Mouse (Mus musculus) hindbrain, postnatal 0 days (tissue): ENCODE results near the gene Aox2. TPM values are rescaled to one million over a fixed set of nuclear protein-coding genes. Genes with fewer than 3 reads are reported as not detected.

Experiments
- ATAC-seq: fragments of 200-750 bp; cut with Nextera tagmentation; 2 replicates; pipeline ENCODE4 v1.8.0; 2017; ENCODE audit warnings: mild to moderate bottlenecking, moderate TSS enrichment, moderate library complexity
- DNase-seq: peaks from one replicate; pipeline ENCODE4 v3.0.0-alpha.2; 2015; ENCODE audit warnings: low spot score
- H3K27ac ChIP-seq: fragments of 300-500 bp; sonication (generic); 2 replicates; pipeline ENCODE4 v1.5.1; 2014; ENCODE audit warnings: mild to moderate bottlenecking
- H3K27me3 ChIP-seq: fragments of 300-500 bp; sonication (generic); 2 replicates; pipeline ENCODE4 v1.6.1; 2014; ENCODE audit warnings: low read length, mixed read lengths; ENCODE audit not compliant: insufficient read depth
- H3K36me3 ChIP-seq: fragments of 300-500 bp; sonication (generic); 2 replicates; pipeline ENCODE4 v1.6.1; 2014; ENCODE audit warnings: low read length, mixed read lengths; ENCODE audit not compliant: insufficient read depth
- H3K4me1 ChIP-seq: fragments of 300-500 bp; sonication (generic); 2 replicates; pipeline ENCODE4 v1.6.1; 2014; ENCODE audit warnings: antibody characterized with exemption, low read length, mixed read lengths; ENCODE audit not compliant: insufficient read depth
- H3K4me2 ChIP-seq: fragments of 300-500 bp; sonication (generic); 2 replicates; pipeline ENCODE4 v1.6.1; 2014; ENCODE audit warnings: low read depth, mild to moderate bottlenecking, low read length, moderate library complexity, mixed read lengths
- H3K4me3 ChIP-seq: fragments of 300-500 bp; sonication (generic); 2 replicates; pipeline ENCODE4 v1.5.1; 2014; ENCODE audit warnings: low read length
- H3K9ac ChIP-seq: fragments of 300-500 bp; sonication (generic); replicated peaks from 2 replicates; pipeline ENCODE4 v1.6.1; 2014; ENCODE audit warnings: mild to moderate bottlenecking, low read length, moderate library complexity, mixed read lengths
- H3K9me3 ChIP-seq: fragments of 300-500 bp; sonication (generic); 2 replicates; pipeline ENCODE4 v1.6.1; 2016; ENCODE audit warnings: low read length, mixed read lengths
- CTCF ChIP-seq: IDR thresholded peaks from 2 replicates; pipeline ENCODE4 v1.5.1; 2016; ENCODE audit warnings: antibody characterized with exemption, control low read depth, low read depth
- WGBS: fragments of 180-500 bp; shearing (Covaris S2); extraction: QIAGEN DNeasy Blood & Tissue Kit; methylation state at CpG from one replicate; pipeline ENCODE4 v1.1.7; 2014; 5-methylcytosine and 5-hydroxymethylcytosine counted together
- polyA plus RNA-seq: library from polyadenylated mRNA; unstranded; fragments of >200 nt; fragmentation: Nextera tagmentation; extraction: Ambion mirVana; gene quantifications from 2 replicates; pipeline ENCODE4 v1.2.1, GENCODE M21; 2015
- total RNA-seq: library from RNA; depleted of rRNA; stranded (reverse); fragments of >200 nt; gene quantifications from 2 replicates; pipeline ENCODE4 v1.2.3, GENCODE M21; 2014

The Aox2 gene
- total and polyA plus RNA-seq, 2 experiments from 2014 or later = 0.03 TPM; not detected in 1

- Histone ChIP-seq H3K27ac (no peak overlapping the region), H3K36me3 (no peaks in the 10 kb centered on the region), H3K9ac (no peak overlapping the region), H3K4me3 (no peak overlapping the region), H3K9me3 (no peaks in the 10 kb centered on the region), H3K4me1 (no peaks in the 10 kb centered on the region), H3K4me2 (no peak overlapping the region), H3K27me3 (no peaks in the 10 kb centered on the region)
- no peak for ATAC-seq
- 84% methylated on average over 4 of the region's 4 CpGs for WGBS
- TF ChIP-seq CTCF = no peak
- no peak for DNase-seq
These were observed 65.7 kb downstream of the Aox2 start for GRCm38 (mm10) chr1:58343861-58344260.

DNA sequence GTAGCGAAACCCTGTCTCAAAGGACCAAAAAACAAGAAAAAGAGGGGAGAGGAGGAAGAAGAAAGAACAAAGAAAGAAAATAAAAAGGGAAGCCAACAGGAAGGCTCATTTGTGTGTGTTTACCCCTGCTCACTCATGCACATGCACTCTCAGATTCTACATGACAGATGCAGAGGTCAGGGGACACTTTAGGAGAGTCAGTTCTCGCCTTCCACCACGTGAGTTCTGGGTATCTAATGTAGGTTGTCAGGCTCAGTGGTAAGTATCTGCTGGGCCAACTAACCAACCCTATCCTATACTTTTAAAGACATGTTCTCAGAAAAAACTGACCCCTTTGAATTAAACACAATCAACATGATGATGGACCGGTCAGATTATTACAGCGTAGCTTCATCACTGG lies 66.4 kb downstream of the Aox2 start:
- no peaks in the 10 kb centered on the region for H3K9me3 ChIP-seq
- 75% methylated on average over 5 of the region's 5 CpGs for WGBS
- H3K4me3 ChIP-seq = no peak overlapping the region
- H3K27ac ChIP-seq = no peak overlapping the region
- DNase-seq (no peak), ATAC-seq (no peak)
- TF ChIP-seq CTCF = no peak
- H3K27me3 ChIP-seq = no peaks in the 10 kb centered on the region
- H3K36me3 ChIP-seq = no peaks in the 10 kb centered on the region
- H3K9ac ChIP-seq = no peak overlapping the region
- no peak overlapping the region for H3K4me2 ChIP-seq
- no peaks in the 10 kb centered on the region for H3K4me1 ChIP-seq

GRCm38 (mm10) chr1:58346159-58346558 lies 68.0 kb downstream of the Aox2 start:
- DNase-seq (no peak), ATAC-seq (no peak)
- no peak for TF ChIP-seq CTCF
- no peak overlapping the region for H3K27ac ChIP-seq
- H3K27me3 ChIP-seq = no peaks in the 10 kb centered on the region
- no peak overlapping the region for H3K4me2 ChIP-seq
- no peaks in the 10 kb centered on the region for H3K4me1 ChIP-seq
- H3K9ac ChIP-seq = no peak overlapping the region
- H3K36me3 ChIP-seq = no peaks in the 10 kb centered on the region
- WGBS = 93% methylated on average over 14 of the region's 14 CpGs
- H3K4me3 ChIP-seq = no peak overlapping the region
- no peaks in the 10 kb centered on the region for H3K9me3 ChIP-seq

GRCm38 (mm10) chr1:58348712-58349111 lies 70.6 kb downstream of the Aox2 start:
- no peaks in the 10 kb centered on the region for H3K27me3 ChIP-seq
- H3K9ac ChIP-seq = no peak overlapping the region
- TF ChIP-seq CTCF = no peak
- no peaks in the 10 kb centered on the region for H3K4me1 ChIP-seq
- no peaks in the 10 kb centered on the region for H3K9me3 ChIP-seq
- no peaks in the 10 kb centered on the region for H3K36me3 ChIP-seq
- DNase-seq = no peak
- no peak for ATAC-seq
- 81% methylated on average over 6 of the region's 6 CpGs for WGBS
- no peak overlapping the region for H3K27ac ChIP-seq
- no peak overlapping the region for H3K4me3 ChIP-seq
- H3K4me2 ChIP-seq = no peak overlapping the region

GRCm38 (mm10) chr1:58353238-58353893 lies 75.2 kb downstream of the Aox2 start:
- no peak overlapping the region for H3K27ac ChIP-seq
- no peak overlapping the region for H3K9ac ChIP-seq
- no peaks in the 10 kb centered on the region for H3K4me1 ChIP-seq
- no peaks in the 10 kb centered on the region for H3K9me3 ChIP-seq
- ATAC-seq (no peak), DNase-seq (no peak)
- H3K4me2 ChIP-seq = no peak overlapping the region
- no peaks in the 10 kb centered on the region for H3K36me3 ChIP-seq
- H3K4me3 ChIP-seq = no peak overlapping the region
- WGBS = 77% methylated on average over 4 of the region's 4 CpGs
- no peaks in the 10 kb centered on the region for H3K27me3 ChIP-seq
- TF ChIP-seq CTCF = no peak

- H3K9me3 ChIP-seq = no peaks in the 10 kb centered on the region
- H3K36me3 ChIP-seq = no peaks in the 10 kb centered on the region
- no peaks in the 10 kb centered on the region for H3K4me1 ChIP-seq
- no peak overlapping the region for H3K27ac ChIP-seq
- ATAC-seq = no peak
- no peaks in the 10 kb centered on the region for H3K27me3 ChIP-seq
- no peak overlapping the region for H3K4me2 ChIP-seq
- no peak for DNase-seq
- WGBS = 79% methylated on average over 19 of the region's 19 CpGs
- no peak overlapping the region for H3K4me3 ChIP-seq
- H3K9ac ChIP-seq = no peak overlapping the region
- TF ChIP-seq CTCF = no peak
These were observed 81.1 kb downstream of the Aox2 start for GRCm38 (mm10) chr1:58358958-58359901.
